Mouse (Mus musculus): ENCODE results near the gene Dcun1d4.
A peak's percentile ranks its signal among the peaks of the same experiment; 100 is the strongest.

Gene Dcun1d4

DNA sequence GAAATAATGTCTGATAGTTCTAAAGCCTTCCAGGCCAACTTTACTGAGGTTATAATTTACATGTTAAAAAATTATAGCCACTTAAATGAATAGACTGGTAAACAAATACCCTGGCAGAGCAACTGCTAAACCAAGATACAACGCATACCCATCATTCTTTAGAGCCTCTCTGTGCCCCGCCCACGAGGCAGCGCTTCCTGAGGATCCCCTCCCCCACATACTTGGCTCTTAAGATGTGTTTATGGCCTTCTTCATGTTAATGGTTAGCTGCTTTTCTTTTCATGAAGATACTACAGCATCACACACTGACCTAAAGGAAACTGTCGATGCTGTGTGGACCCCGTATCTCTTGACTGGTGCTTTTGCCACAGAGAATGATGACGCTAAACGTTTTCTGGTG is 17.8 kb downstream of the Dcun1d4 start:
- DNase-seq (ENCODE audit: low read depth, low spot score) = no peak

DNA sequence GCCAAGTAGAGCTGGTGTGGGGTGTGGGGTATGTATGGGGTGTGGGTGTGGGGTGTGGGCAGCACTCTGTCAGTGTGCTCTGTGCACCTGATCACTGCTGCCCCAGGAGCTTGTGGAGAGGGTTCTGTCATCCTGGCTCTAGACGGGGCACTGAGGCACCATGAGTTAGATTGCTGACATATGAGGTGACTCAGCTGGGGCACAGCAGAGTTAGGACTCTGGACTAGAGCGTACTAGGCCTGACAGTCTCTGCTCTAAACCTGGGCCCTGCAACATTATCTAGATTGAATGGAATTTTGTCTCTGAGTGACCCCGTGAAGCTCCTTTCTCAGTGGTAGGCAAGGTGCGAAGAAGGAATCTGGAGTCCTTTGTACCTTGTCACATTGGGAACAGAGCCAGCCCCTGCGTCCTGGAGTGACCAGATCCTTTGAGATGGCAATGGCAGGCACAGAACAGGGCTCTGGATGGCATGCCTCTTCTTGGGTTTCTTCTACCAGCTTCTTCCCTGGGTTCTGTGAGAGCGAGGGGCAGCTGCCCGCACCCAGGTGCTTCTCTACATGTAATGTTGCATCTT is 20.2 kb downstream of the Dcun1d4 start:
- no peak for DNase-seq (ENCODE audit: low read depth, low spot score)

DNA sequence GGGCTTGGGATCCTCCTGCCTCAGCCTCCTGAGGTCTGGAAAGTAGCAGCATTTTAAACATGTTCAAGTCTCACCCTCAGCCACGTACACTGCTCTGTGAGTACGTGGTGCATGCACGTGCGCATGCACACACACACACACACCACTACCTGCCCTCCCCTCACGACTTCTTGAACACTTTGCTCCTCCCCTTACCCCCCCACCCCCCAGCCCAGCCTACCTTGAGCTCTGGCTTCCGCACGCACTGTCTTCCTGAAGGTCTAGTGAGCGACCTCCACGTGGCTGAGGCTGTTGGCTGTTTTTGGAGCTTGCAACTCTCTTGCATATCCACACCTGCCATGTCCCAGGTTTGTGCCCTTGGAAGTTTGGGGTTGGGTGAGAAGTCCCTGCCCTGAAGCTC is 21.6 kb downstream of the Dcun1d4 start:
- no peak for DNase-seq (ENCODE audit: low read depth, low spot score)

DNA sequence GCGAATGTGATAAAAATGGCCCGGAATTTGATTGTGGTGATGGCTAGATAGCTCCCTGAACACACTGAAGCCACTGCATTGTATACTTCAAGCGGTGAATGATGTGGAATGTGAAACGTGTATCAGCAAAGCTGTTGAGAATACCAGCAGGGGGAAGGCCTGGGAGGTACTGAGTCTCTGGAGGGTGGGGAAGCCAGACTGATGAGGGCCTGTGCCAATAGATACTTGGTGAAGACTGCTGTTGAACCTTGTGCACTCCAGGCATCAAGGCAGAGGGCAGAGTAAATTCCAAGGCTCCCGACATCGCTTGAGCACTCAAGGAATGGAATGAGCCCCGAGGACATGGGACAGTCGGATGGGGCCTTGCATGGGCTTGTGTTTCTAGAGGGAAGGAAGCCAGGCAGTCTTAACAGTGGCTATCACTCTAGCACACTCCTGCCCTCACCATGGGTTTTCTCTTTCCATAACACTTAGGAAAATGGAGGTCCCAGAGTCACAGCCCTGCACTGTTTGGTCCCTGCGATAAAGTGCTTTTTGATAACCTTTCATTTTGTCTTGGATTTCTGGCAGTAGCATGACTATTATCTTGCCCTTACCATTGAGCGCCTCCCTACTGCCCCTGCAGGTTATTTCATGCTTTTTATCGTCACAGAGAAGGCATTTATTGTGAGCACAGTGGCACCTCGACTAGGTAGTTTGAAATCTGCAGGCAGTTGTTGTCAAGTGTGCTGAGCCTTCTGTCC is 22.4 kb downstream of the Dcun1d4 start:
- DNase-seq (ENCODE audit: low read depth, low spot score) = peak; percentile 24

DNA sequence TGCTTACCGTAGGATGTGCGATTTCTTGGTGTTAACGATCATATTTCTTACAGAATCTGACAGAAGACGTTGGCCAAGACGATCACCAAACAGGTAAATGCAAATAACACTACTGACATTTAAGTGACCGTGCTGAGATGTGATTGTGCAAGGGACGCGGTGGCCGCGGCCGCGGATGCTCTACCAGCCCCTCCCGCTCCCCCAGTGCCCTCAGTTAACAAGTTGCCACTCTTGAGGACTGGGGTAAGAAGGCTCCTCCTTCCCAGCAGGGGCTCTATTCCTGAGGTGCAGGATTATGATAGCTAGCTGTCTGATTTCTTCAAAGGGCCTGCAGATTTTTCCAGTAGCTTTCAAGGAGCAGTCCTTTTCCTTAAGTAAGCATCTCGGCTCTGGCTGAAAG is 30.3 kb downstream of the Dcun1d4 start:
- no peak for DNase-seq (ENCODE audit: low read depth, low spot score)

DNA sequence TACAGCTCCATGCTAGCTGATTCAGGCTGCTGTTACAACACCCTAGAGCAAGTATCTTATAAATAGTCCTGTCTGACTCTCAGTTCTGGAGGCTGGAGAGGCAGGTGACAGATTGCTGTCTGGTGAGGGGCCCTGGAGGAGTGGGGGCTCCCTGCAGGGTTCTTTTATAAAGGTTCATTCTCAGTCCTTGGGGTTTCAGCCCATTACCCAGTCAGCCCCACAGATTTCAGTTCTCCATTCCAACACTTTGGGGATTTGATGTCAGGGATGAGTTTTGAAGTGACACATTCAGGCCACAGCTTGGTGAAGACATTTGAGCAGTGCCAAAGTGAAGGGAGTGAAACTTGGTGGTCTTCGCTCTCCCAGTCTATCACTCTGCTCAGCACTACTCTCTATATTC is 31.4 kb downstream of the Dcun1d4 start:
- no peak for DNase-seq (ENCODE audit: low read depth, low spot score)

DNA sequence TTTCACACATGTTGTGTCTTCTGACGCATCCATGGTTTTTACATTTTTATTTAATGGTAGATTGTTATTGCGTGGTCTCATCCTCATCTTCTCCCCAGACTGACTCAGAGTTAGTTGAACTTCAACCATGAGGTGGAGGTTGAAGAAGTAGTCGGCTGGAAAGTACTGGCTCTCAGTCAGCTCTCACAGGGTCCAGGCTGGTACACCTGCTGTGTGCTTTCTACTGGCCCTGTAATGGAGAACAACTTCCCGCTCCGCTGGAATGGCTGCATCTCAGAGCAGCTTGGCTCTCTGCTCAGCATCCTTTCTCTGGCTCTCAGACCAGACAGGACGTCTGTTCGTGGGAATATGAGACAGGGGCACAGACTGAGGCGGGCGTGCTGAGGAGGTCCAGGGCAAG is 31.9 kb downstream of the Dcun1d4 start:
- DNase-seq (ENCODE audit: low read depth, low spot score) = no peak

DNA sequence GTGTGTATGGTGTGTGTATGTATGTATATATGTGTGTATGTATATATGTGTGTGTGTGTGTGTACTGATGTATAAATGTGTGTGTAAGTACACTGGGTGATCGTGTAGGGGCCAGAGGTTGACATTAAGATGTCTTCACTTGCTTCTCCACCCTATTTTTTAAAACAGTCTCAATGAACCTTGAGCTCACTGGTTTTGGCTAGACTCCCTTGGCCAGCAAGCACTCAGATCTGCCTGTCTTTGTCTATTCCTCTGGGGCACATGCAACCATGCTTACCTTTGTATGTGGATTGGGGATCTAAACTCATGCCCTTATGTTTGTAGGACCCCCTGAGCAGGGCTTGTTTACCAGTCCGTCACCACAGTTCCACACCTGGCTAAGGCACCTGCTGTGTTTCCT is 33.4 kb downstream of the Dcun1d4 start:
- DNase-seq (ENCODE audit: low read depth, low spot score) = no peak

DNA sequence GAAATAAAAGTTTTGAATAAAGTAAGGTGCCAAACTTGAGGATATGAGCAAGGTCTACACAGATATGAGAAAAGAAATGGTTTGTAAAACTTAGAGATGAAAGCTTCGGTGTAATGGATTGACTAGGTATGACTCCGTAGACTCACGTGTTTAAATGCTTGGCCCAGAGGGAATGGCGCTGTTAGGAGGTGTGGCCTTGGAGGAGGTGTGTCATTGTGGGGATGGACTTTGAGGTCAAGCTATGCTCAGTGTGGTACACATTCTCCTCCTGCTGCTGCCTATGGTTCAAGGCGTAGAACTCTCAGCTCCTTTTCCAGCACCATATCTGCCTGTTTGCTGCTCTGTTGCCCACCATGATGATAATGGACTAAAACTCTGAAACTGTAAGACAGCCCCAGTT is 36.5 kb downstream of the Dcun1d4 start:
- DNase-seq (ENCODE audit: low read depth, low spot score) = no peak

DNA sequence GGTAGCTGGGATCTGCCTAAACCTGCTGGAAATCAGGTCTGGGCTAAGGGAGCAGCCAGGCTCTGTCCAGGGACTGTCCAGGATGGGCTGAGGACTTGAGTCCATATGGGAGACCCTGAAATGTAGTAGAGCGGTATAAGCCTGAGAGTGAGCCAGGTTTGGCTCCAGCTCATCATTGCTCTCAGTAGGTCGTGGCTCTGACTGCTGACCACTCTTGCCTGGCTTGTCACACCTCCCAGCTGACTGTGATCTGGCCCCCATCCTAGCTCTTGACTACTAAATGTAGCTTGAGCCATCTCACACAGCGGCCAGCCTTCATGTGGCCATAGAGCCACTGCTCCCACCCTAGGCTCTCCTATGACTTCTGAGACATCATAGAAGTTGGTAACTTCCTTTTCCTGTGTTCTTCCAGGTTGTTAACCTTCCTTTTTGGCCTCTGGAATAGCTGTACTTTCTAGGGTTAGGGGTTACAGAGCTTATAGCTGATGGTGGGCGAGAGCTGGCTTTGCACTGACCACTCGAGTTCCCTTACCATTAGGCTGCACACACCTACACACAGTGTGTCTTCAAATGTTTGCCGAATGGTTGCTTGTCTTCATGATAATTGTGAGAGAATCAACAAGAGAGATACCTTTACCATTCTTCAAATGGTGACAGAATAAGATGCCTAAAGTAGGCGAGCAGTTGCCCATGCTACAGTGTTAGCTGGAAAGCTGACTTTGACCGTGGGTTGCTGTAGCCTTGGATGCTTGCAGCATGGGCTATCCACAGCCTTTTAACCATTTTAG is 37.8 kb downstream of the Dcun1d4 start:
- DNase-seq (ENCODE audit: low read depth, low spot score) = no peak

DNA sequence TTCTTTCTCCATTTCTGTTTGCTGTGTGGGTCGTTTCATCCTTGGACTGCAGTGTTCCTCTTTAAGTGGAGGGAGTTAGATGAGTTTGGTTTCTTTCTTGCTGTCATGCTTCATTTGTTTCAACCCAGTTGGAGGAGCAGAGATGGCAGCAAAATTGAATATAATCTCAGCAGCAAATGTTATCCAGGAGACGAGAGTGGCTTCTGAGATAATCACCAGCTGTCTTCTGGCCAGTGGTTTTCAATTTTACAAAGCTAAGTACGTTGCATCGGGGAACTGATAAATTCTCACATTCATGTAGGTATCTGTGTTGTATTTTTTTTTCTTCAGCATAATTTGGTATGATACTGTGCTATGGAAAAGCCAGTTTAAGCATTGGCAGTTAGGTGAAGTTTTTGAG is 40.0 kb downstream of the Dcun1d4 start:
- no peak for DNase-seq (ENCODE audit: low read depth, low spot score)

DNA sequence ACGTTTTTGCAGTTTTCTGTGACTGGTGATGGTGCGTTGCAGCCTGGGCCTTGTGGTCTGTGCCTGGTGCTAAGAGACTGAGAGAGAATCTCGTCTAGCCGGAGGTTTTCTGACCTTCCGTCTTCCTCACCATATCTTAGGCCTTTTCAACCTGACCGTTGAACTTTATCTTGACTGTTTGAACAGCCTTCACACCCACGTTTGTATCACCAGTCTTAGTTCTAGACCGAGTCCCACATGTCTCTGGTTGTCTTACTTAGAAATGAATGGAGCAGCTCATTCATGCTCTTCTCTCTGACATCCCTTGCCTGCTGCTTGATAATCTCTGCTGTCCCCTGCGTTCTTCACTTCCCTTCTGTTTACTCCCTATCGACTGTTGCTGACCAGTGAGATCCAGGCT is 42.4 kb downstream of the Dcun1d4 start:
- no peak for DNase-seq (ENCODE audit: low read depth, low spot score)

DNA sequence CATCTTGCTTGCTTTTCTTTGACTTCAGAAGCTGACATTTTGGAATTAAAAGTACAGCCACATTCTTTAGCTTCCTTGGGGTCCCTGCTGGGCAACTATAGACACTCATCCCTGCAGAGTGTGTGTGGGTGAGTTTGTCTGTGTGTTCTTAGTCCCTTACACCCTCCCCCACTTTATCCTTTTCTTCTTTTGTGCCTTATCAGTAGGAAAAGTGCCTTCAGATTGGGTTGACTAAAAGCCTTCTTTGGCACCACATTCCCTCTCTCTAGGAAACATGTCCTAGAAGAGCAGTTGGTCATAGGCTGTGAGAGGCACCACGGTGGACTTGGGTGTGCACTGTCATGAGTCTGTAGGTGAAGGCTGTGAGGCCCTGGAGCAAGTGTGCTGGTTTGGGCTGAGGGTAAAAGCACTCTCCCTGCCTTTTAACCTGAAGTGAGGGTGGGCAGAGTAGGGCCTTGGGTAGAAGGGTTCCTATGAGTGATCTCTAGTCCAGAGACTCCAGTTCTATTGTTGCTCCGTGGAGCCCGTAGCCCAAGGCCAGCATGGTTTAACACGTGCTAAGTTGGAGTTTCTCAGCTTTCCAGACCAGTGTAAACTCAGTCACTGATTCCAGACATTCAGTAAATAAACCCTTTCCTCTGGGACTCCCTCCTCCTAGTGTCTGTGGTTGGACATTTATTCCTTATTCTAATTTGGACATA is 43.6 kb downstream of the Dcun1d4 start:
- no peak for DNase-seq (ENCODE audit: low read depth, low spot score)

DNA sequence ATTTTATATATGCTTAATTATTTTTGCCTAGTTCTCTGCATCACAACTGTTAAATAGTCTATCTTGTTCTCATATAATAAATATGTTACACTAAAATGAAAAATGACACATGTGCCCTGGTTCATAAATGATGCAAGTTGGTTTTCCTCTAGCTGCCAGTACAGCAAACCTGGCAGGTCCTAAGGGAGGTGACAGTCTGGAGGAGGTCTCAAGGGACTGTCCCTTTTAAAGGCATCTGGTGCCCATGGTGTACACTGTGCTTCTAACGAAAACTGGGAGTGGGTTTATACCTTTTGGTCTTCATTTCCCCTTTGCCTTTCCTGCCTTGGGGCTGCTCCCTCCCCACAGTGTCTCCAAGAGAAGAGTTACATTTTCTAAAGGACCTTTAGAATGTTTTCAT is 51.4 kb downstream of the Dcun1d4 start:
- no peak for DNase-seq (ENCODE audit: low read depth, low spot score)

DNA sequence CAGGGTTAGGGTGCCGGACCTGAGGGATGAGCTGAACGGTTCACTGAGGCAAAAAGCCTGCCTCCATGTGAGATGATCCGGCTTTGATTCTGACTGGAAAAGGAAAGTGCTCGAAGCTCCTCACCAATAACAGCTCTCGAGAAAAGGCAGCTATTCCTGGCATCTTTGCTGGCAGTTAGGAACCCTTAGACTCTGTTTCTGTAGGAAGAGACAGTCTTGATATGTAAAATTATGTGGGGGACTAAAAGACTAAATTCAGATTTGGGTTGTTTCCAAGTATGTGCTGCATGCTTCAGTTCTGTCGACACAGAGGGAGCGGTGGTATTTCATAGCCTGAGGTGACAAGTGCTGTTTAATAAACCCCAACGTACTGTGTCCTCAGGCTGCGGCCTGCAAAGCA is 52.1 kb downstream of the Dcun1d4 start:
- no peak for DNase-seq (ENCODE audit: low read depth, low spot score)

DNA sequence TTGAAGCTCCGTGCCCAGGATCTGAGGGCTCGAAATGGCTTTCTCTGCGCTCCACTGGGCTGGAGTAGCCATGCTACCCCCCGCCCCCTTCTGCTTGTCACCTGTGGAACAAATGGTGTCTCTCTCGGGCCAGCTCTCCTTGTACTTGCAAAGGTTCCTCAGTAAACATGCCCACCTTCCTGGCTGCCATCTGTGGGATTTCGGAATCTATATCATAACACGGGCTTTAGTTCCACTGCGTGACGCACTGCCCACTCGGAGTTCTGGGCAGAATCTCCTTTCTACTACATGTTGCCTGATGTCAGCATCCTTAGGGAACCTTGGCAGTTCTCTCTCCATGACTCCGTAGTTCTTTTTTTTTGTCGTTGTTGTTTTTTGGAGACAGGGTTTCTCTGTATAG is 56.9 kb downstream of the Dcun1d4 start:
- no peak for DNase-seq (ENCODE audit: low read depth, low spot score)

DNA sequence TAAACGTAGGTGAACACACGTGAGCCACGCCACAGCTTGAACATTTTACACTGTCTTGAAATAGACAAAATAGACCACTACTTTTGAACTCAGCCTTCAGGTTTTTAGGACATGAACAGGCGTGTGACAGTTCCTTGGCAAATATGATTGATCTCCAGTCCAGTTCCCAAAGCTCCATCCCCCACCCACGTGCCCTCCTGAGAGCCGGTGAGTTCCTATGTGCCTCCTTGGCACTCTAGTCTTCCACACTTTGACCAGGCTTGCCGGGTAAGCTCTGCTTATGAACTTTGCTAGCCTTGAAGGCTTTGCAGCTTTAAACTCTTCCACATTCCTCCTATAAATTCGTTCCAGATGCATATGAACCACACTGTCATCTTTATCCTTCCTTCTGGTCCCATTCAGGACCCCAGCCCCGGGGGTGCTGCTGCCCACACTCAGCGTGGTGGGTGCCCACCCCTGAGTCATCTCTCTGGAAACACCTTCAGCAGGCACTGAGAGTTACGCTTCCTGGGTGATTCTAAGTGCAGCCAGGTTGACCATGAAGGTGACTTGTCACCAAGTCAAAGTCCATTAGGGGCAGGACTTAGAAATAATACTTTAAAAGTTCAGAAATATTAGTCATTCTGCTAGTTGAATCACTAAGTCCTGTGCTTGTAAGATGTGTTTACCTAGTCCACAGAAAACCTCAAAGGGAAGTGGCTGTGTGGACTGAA is 57.9 kb downstream of the Dcun1d4 start:
- no peak for DNase-seq (ENCODE audit: low read depth, low spot score)

DNA sequence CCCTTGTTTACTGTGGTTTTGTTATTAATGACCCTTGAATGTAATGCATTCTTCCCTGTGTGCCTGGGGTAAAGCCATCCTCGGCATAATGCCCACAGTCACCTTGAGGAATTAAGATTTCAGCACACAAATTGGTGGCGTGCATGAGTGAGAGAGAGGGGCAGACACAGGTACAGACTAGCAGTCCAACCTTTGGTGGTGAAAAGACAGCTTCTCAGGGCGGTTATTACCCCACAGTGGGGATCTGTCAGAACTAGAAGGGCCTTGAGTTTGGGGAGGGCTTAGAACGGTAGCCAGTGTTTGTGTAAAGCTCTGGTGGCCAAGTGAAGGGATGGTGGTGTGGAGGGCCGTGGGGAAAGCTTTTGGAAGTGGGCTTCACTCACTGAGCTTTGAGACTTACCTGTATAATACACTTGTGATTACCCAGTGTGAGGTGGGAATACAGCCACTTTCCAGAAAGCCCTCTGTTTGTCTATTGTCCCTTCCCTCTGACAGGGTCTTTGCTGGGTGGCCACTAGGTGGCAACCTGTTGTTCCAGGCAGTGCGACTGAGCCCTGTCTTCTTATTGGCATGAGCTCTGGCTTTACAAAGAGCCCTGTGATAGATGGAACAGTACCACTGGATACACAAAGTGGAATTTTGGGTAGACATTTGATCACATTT is 59.2 kb downstream of the Dcun1d4 start:
- peak; percentile 54 for DNase-seq (ENCODE audit: low read depth, low spot score)

DNA sequence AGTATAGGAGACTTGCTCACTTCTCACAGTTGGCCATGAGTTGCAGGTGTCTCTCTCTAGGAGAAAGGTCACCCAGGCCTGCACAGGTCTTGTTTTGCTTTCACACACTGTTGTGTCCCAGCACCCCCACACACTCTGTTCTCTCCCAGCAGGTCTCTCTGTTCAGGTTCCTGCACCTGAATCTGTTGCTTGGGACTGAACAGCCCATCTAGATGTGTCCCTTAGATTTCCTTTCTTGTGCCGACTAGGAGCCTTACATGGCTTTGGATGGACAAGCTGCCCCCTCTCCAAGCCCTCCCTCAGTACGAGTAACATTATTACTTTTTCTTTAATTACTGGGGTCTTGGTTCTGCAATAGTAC is 59.7 kb downstream of the Dcun1d4 start:
- no peak for DNase-seq (ENCODE audit: low read depth, low spot score)

DNA sequence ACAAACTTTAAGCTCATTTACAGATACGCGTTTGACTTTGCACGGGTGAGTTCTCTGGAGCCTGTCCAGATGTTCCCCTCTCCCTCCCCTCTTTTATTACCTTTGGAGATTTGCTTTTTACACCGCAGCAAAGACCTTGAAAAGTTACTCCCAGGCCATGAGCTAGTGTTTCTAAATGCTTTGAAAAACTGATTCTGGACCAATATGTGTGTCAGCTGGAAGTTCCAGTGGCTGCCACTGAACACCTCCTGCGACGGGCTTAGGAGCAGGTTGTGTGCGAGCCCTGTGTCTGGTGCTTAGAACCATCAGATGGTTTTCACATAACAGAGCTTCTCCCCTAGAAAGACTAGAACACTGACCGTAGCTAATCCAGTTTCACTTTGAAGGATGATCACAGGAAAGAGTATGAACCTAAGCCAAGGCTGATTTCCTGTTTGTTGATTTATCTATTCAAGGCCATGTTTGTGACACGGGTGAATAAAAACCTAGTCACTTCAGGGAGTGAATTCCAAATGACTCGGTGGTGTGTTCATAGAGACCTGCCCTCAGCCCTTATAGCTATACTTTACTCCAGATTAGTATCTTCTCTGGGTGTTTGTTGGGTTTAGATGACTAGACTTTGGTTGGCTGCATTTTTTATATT is 63.4 kb downstream of the Dcun1d4 start:
- DNase-seq (ENCODE audit: low read depth, low spot score) = no peak

DNA sequence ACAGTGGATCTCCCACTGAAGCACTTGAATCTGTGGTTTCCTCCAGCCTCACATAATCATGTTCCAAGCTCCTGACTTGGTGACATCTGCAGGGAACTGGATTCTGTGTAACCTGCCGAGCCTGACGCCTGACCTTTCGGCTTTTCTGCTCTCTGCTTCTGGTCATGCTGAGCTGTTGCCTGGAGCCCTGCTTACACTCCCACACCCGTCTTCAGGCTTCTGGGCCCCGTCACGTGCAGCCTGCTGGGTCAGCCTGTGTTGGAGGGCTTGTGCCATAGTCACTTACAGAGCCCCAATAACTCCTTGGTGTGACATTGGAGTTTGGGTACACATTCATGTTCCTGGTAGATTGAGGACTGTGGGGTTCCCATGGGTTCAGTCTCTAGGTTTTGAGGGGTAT is 64.8 kb downstream of the Dcun1d4 start:
- no peak for DNase-seq (ENCODE audit: low read depth, low spot score)
